Mouse (Mus musculus): ENCODE results near the gene Prss43.
"Not testable (repeated sequence)": the region's sequence is repeated elsewhere in the genome, so short reads cannot be mapped to it uniquely, and the experiment has no call there.

The Prss43 gene

GRCm38 (mm10) chr9:110826390-110826789 is at the start of gene Prss43:
TSS of gene Prss43 (plus strand) at chr9:110826690.
- no peak for DNase-seq (ENCODE audit: low read depth, low spot score)

GRCm38 (mm10) chr9:110778100-110778499 is 48.4 kb upstream of the Prss43 start:
- no peak for DNase-seq (ENCODE audit: low read depth, low spot score)

- DNase-seq (ENCODE audit: low read depth, low spot score): no peak
These were observed 47.9 kb upstream of the Prss43 start for GRCm38 (mm10) chr9:110778559-110778958.

GRCm38 (mm10) chr9:110779242-110779913 is 47.1 kb upstream of the Prss43 start:
- peak; percentile 25 for DNase-seq (ENCODE audit: low read depth, low spot score)

GRCm38 (mm10) chr9:110781256-110781721 is 45.2 kb upstream of the Prss43 start:
- DNase-seq (ENCODE audit: low read depth, low spot score): peak; percentile 95

- no peak for DNase-seq (ENCODE audit: low read depth, low spot score)
These were observed 44.8 kb upstream of the Prss43 start for GRCm38 (mm10) chr9:110781731-110782130.

- no peak for DNase-seq (ENCODE audit: low read depth, low spot score)
These were observed 42.9 kb upstream of the Prss43 start for GRCm38 (mm10) chr9:110783611-110784010.

GRCm38 (mm10) chr9:110788169-110788568 is 38.3 kb upstream of the Prss43 start:
- DNase-seq (ENCODE audit: low read depth, low spot score): peak; percentile 67

GRCm38 (mm10) chr9:110790462-110790861 is 36.0 kb upstream of the Prss43 start:
- DNase-seq (ENCODE audit: low read depth, low spot score): no peak

- DNase-seq (ENCODE audit: low read depth, low spot score): peak; percentile 91
These were observed 29.5 kb upstream of the Prss43 start for GRCm38 (mm10) chr9:110797013-110797412.

- no peak for DNase-seq (ENCODE audit: low read depth, low spot score)
These were observed 28.6 kb upstream of the Prss43 start, which contains the start of gene Prss42 for GRCm38 (mm10) chr9:110797866-110798265. TSS of gene Prss42 (plus strand) at chr9:110798166.

GRCm38 (mm10) chr9:110800834-110801479 is 25.5 kb upstream of the Prss43 start:
- no peak for DNase-seq (ENCODE audit: low read depth, low spot score)

GRCm38 (mm10) chr9:110803294-110803693 is 23.2 kb upstream of the Prss43 start:
- DNase-seq (ENCODE audit: low read depth, low spot score): no peak

- no peak for DNase-seq (ENCODE audit: low read depth, low spot score)
These were observed 16.4 kb upstream of the Prss43 start for GRCm38 (mm10) chr9:110810051-110810450.

GRCm38 (mm10) chr9:110813789-110814188 is 12.7 kb upstream of the Prss43 start, which contains the start of gene Prss44:
TSS of gene Prss44 (plus strand) at chr9:110813994.
- DNase-seq (ENCODE audit: low read depth, low spot score): peak; percentile 64

GRCm38 (mm10) chr9:110820546-110820945 is 5.9 kb upstream of the Prss43 start:
- DNase-seq (ENCODE audit: low read depth, low spot score): not testable (repeated sequence)

- DNase-seq (ENCODE audit: low read depth, low spot score): no peak
These were observed 5.1 kb upstream of the Prss43 start for GRCm38 (mm10) chr9:110821436-110821835.

GRCm38 (mm10) chr9:110825426-110825825 is 1.1 kb upstream of the Prss43 start:
- no peak for DNase-seq (ENCODE audit: low read depth, low spot score)

GRCm38 (mm10) chr9:110825832-110826231 is 658 bp upstream of the Prss43 start:
- no peak for DNase-seq (ENCODE audit: low read depth, low spot score)

- DNase-seq (ENCODE audit: low read depth, low spot score): peak; percentile 93
These were observed 6.5 kb downstream of the Prss43 start for GRCm38 (mm10) chr9:110833021-110833420.

- DNase-seq (ENCODE audit: low read depth, low spot score): no peak
These were observed 7.9 kb downstream of the Prss43 start, which contains the start of gene Prss45 for GRCm38 (mm10) chr9:110834411-110834810. TSS of gene Prss45 (plus strand) at chr9:110834588.

- DNase-seq (ENCODE audit: low read depth, low spot score): no peak
These were observed 8.5 kb downstream of the Prss43 start for GRCm38 (mm10) chr9:110834961-110835360.

- DNase-seq (ENCODE audit: low read depth, low spot score): no peak
These were observed 9.6 kb downstream of the Prss43 start for GRCm38 (mm10) chr9:110836112-110836511.
